31 mouse cellular contexts compared by ENCODE assay signal in the genomic region with DNA sequence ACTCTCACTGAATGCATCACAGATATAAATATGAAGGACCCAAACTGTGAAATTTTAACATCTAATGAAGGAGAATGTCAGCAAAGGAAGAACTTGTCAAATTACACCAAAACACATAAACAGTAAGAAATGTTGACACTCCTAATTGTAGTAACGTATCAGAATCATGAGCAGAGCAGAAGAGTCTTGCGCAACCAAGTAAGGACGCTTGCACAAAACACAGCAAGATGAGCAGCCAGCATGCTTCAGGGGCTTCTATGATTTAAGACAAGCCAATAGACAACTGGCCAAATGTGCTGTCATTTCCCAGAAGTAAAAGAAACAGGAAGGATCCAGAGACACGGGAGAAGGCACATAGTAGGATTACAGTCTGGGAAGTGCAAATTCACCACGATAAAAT. TPM values are rescaled to one million over a fixed set of nuclear protein-coding genes. Genes with fewer than 3 reads are reported as not detected.
A peak's percentile ranks its signal among the peaks of the same experiment; 100 is the strongest.
DNase-seq lines count a peak whose midpoint lies in the region; ATAC-seq and TF ChIP-seq lines count a peak whose summit lies in the region.
"Had no signal": no experiment of that assay in that cellular context is flagged by ENCODE, and none has a peak within 500 bp of the region (broad histone marks: within the 10 kb centered on the region; RNA-seq: fewer than 3 reads in every experiment).

No protein-coding gene starts in this region.

- WGBS in lung, postnatal 0 days, result 63% methylated on average over 5 of the region's 5 CpGs
- 67% methylated on average over 5 of the region's 5 CpGs for WGBS in liver, embryonic 12.5 days (ENCODE audit: insufficient replicate concordance)

- ATAC-seq in lung, postnatal 0 days, result peak; percentile 48; the same call in 1 of the 2 replicates
- peak; percentile 44; the same call in 1 of the 2 replicates for ATAC-seq in common myeloid progenitor, adult 5-6 weeks (replicated peaks; ENCODE audit: low read depth, poor library complexity, severe bottlenecking)
- ATAC-seq in granulocyte monocyte progenitor cell, adult 5-6 weeks (replicated peaks; ENCODE audit: poor library complexity, severe bottlenecking), result peak; percentile 69
- ATAC-seq in liver, embryonic 12.5 days, result no peak
- ATAC-seq: CD4-positive, CD25-positive, alpha-beta regulatory T cell, adult 4 months; forebrain, embryonic 15.5 days; hindbrain, embryonic 16.5 days had no signal

- no peak for TF ChIP-seq CTCF in lung, postnatal 0 days (IDR thresholded peaks at IDR 0.05)

- H3K36me3 ChIP-seq in lung, postnatal 0 days (ENCODE audit: insufficient read depth, low read length), result no peaks in the 10 kb centered on the region
- H3K36me3 ChIP-seq in liver, embryonic 12.5 days, result no peaks in the 10 kb centered on the region
- H3K36me3 ChIP-seq: embryonic facial prominence, embryonic 10.5 days; embryonic facial prominence, embryonic 13.5 days; forebrain, embryonic 12.5 days; forebrain, embryonic 15.5 days; hindbrain, embryonic 10.5 days; hindbrain, embryonic 13.5 days had no signal

- no peak overlapping the region for H3K4me2 ChIP-seq in lung, postnatal 0 days (replicated peaks; ENCODE audit: low read depth, low read length)
- no peak overlapping the region for H3K4me2 ChIP-seq in liver, embryonic 12.5 days
- H3K4me2 ChIP-seq: embryonic facial prominence, embryonic 13.5 days; forebrain, embryonic 12.5 days; forebrain, embryonic 15.5 days; heart, embryonic 11.5 days; hindbrain, embryonic 13.5 days had no signal

- no peaks in the 10 kb centered on the region for H3K9me3 ChIP-seq in lung, postnatal 0 days (ENCODE audit: low read length)
- no peaks in the 10 kb centered on the region for H3K9me3 ChIP-seq in liver, embryonic 12.5 days (replicated peaks)
- H3K9me3 ChIP-seq: embryonic facial prominence, embryonic 10.5 days; embryonic facial prominence, embryonic 13.5 days; forebrain, embryonic 12.5 days; forebrain, embryonic 15.5 days; hindbrain, embryonic 10.5 days; hindbrain, embryonic 13.5 days had no signal

- H3K9ac ChIP-seq in lung, postnatal 0 days (replicated peaks; ENCODE audit: low read depth), result no peak overlapping the region
- no peak overlapping the region for H3K9ac ChIP-seq in liver, embryonic 12.5 days
- H3K9ac ChIP-seq: embryonic facial prominence, embryonic 13.5 days; forebrain, embryonic 12.5 days; forebrain, embryonic 15.5 days; hindbrain, embryonic 13.5 days had no signal

- DNase-seq in lung, postnatal 0 days (ENCODE audit: low spot score), result peak; percentile 81
- DNase-seq in lung, postnatal 4 days, result no peak
- no peak for DNase-seq in kidney, adult 8-10 months
- DNase-seq: adrenal gland, adult 2 months; adrenal gland, postnatal 14 days; cerebellum, adult 11 months; cerebellum, adult 2 months; cerebellum, adult 9-11 months; cerebellum, postnatal 25 days; embryo, embryonic 11 days; gastrocnemius, postnatal 25 days; heart, postnatal 36 days had no signal

- H3K4me3 ChIP-seq in lung, postnatal 0 days (ENCODE audit: low read depth, low read length), result no peak overlapping the region
- no peak overlapping the region for H3K4me3 ChIP-seq in liver, embryonic 12.5 days
- H3K4me3 ChIP-seq: embryonic facial prominence, embryonic 10.5 days; embryonic facial prominence, embryonic 13.5 days; erythroblast, embryonic 14.5 days; forebrain, embryonic 12.5 days; forebrain, embryonic 15.5 days; hindbrain, embryonic 10.5 days; hindbrain, embryonic 13.5 days had no signal

- no peak for TF ChIP-seq EP300 in lung, postnatal 0 days (IDR thresholded peaks at IDR 0.05)

- H3K27ac ChIP-seq in lung, postnatal 0 days (ENCODE audit: low read length), result no peak overlapping the region
- no peak overlapping the region for H3K27ac ChIP-seq in liver, embryonic 12.5 days
- H3K27ac ChIP-seq: embryonic facial prominence, embryonic 10.5 days; embryonic facial prominence, embryonic 13.5 days; forebrain, embryonic 12.5 days; forebrain, embryonic 15.5 days; hindbrain, embryonic 10.5 days; hindbrain, embryonic 13.5 days had no signal

- H3K27me3 ChIP-seq in lung, postnatal 0 days (replicated peaks; ENCODE audit: insufficient read depth, low read length), result peaks cover 3% of the 10 kb centered on the region; the same call in 1 of the 2 replicates
- peaks cover 8% of the 10 kb centered on the region; the same call in 1 of the 2 replicates for H3K27me3 ChIP-seq in liver, embryonic 12.5 days (replicated peaks)

- H3K4me1 ChIP-seq in lung, postnatal 0 days (ENCODE audit: insufficient read depth, low read depth, low read length), result no peaks in the 10 kb centered on the region
- no peaks in the 10 kb centered on the region for H3K4me1 ChIP-seq in liver, embryonic 12.5 days
- H3K4me1 ChIP-seq: embryonic facial prominence, embryonic 10.5 days; embryonic facial prominence, embryonic 13.5 days; forebrain, embryonic 12.5 days; forebrain, embryonic 15.5 days; hindbrain, embryonic 10.5 days; hindbrain, embryonic 13.5 days had no signal

RNA-seq across cellular contexts. Expression of a gene that starts 5.8 kb away (rescaled TPM):
- polyA plus RNA-seq in lung, postnatal 0 days (2015; fragmentation: Nextera tagmentation; extraction: Ambion mirVana), result 0.63 and 0.93 TPM in 2 replicates
- total RNA-seq in common myeloid progenitor, adult 5-6 weeks (2017), result not detected in 2 replicates
- not detected in 2 replicates for total RNA-seq in granulocyte monocyte progenitor cell, adult 5-6 weeks (2014; fragmentation: Nextera tagmentation)
- not detected in 2 replicates for total RNA-seq in granulocyte monocyte progenitor cell, adult 5-6 weeks (2017)
- polyA plus RNA-seq in liver, embryonic 12.5 days (2016; fragmentation: Nextera tagmentation; extraction: Ambion mirVana), result not detected in 2 replicates
- total RNA-seq: MEL had no signal
- polyA plus RNA-seq: C2C12; CD4-positive, CD25-positive, alpha-beta regulatory T cell, adult 4 months; erythroblast, embryonic 14.5 days; forebrain, embryonic 12.5 days; heart, embryonic 11.5 days; heart, embryonic 14.5 days; heart, postnatal 0 days had no signal

RNA-seq across cellular contexts. Expression of a gene that starts 52.8 kb away (rescaled TPM):
- polyA plus RNA-seq in lung, postnatal 0 days (2015; fragmentation: Nextera tagmentation; extraction: Ambion mirVana), result 0.13 TPM in 1 of 2 replicates, not detected in the other
- 1.4 and 1.9 TPM in 2 replicates for total RNA-seq in common myeloid progenitor, adult 5-6 weeks (2017)
- 4.2 TPM in 1 of 2 replicates, not detected in the other for total RNA-seq in granulocyte monocyte progenitor cell, adult 5-6 weeks (2014; fragmentation: Nextera tagmentation)
- total RNA-seq in granulocyte monocyte progenitor cell, adult 5-6 weeks (2017), result 0.98 and 1.7 TPM in 2 replicates
- polyA plus RNA-seq in liver, embryonic 12.5 days (2016; fragmentation: Nextera tagmentation; extraction: Ambion mirVana), result not detected in 2 replicates
- total RNA-seq: adrenal gland, postnatal 14 days; gastrocnemius, adult 8-10 months; gastrocnemius, postnatal 25 days; heart, adult 8-10 months; heart, postnatal 36 days had no signal
- polyA plus RNA-seq: adrenal gland, adult 2 months; C2C12; CD4-positive, CD25-positive, alpha-beta regulatory T cell, adult 4 months; embryonic facial prominence, embryonic 10.5 days; erythroblast, embryonic 14.5 days had no signal
